Mouse (Mus musculus) T-helper 2 cell (primary cell): ENCODE results near the gene Kcnj16.

Experiments used
- in situ Hi-C: fragments of 300-600 bp; cut with MboI, MseI; formaldehyde crosslinking; loops from one replicate; pipeline ENCODE4 v1.15.1; 2025; ENCODE audit warnings: high pct_unique_total_duplicates

Kcnj16 gene

GRCm38 (mm10) chr11:111056030-111056429, 88.2 kb downstream of the Kcnj16 start:
- in situ Hi-C loops, result loop anchor here (25.0 kb wide), 1 partner anchor 519 kb away; no protein-coding TSS in a partner anchor

GRCm38 (mm10) chr11:111057435-111057834, 89.6 kb downstream of the Kcnj16 start:
- in situ Hi-C loops, result loop anchor here (25.0 kb wide), 1 partner anchor 520 kb away; no protein-coding TSS in a partner anchor

DNA sequence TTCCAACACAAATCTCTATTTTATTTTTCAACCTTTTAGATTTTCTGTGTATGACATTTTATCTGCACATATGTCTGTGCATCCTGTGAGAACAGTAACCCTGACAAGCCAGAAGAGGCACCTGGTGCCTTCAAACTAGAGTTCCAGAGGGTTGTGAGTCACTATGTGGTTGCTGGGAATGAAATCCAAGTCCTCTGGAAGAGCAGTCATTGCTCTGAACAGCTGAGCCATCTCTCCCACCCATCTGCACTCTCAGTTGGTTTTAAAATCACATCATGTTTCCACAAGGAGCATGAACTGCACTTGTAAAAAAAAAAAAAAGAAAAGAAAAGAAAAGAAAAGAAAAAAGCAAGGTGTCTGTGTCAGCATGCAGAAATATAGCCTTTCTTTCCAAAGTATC, 91.6 kb downstream of the Kcnj16 start:
- in situ Hi-C loops, result loop anchor here (25.0 kb wide), 1 partner anchor 522 kb away; no protein-coding TSS in a partner anchor

DNA sequence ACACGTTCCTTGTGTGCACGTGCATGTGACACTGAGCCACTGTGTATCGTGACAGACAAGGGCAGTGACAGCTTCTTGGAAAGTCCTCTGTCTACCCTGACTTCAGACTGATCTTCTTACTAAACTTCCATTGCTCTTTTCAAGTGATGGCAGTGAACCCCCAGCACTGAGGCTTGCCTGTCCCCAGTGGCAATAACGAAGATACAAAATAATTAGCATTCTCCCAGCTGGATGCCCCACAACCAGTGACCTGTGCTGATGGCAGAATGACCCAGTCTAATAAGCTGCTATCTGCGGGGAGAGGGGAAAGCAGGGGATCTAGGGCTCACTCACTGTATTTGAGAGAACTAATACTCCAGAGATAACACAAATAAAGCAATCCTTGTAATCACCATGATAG, 92.4 kb downstream of the Kcnj16 start:
- in situ Hi-C loops, result loop anchor here (25.0 kb wide), 1 partner anchor 523 kb away; no protein-coding TSS in a partner anchor

DNA sequence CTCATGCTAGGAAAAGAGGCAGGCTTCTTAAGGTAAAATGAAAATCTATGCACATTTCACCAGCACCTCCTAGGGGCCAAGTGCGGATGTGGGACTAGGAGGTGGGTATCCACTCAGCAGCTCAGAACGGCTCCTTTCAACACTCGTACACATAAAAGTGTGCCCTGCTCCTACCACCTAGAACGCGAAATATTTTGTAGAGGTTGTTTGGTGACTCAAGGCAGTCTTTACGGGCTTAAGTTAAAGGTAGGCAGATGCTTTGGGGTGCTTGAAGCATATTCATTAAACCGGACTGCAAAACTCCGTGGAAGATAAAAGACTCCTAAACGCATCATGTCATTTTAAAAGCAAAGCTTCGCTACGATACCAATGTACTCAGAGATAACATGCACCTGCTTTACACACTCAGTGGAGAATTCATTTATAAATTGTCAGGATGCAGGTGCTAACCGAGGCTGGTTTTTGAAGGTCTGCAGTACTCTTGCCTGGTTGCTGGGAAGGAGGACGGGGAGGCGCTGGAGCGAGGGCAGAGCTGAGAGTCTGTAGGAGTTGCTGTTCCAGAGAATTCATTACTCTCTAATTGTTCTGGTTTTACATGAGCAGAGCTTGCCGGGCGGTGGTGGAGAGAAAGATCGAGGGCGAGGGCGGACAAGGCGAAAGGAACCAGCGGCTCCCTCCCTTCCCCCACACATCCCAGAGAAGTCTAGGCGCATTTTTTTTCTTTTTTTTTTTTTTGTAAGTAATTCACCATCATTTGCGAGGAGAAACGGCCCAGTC, 97.1 kb downstream of the Kcnj16 start:
- in situ Hi-C loops, result loop anchor here (25.0 kb wide), 1 partner anchor 528 kb away; no protein-coding TSS in a partner anchor

DNA sequence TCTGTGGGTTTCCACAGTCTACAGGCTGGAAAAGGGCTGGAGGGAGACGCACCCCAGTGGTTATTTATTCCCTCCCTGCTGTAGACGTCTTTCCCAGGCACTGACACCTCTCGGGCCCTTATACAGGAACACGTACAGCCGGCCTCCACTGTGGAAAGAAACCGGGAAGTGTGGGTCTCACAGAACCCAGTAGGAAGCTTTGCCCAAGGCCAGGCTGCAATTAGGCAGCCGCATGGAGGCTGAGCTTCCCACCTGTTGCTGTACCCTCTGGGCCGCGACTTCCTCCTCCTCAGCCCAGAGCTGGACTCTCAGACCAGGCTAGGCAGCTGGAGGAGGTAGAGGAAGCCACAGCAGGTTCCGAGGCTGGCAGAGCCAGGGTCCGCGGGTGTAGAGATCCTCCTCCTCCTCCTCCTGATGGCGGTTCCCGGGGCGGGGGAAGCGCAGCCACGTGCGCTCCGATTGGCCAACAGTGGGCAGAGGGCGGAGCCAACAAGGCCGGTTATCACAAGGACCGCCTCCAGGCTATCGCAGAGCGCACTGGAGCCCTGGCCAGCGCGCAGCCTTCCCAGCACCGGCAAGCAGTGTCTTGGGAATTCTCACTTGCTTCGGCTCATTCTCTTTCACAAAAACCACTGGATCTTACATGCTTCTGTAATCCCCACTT, 97.9 kb downstream of the Kcnj16 start, which contains the start of gene Kcnj2:
Gene Kcnj2, plus strand, starts transcription at position 530 of the 664 bp plus-strand sequence.
- in situ Hi-C loops, result loop anchor here (25.0 kb wide), 1 partner anchor 528 kb away; no protein-coding TSS in a partner anchor

- in situ Hi-C loops, result loop anchor here (25.0 kb wide), 1 partner anchor 529 kb away; no protein-coding TSS in a partner anchor
These were observed 98.5 kb downstream of the Kcnj16 start for GRCm38 (mm10) chr11:111066299-111066691.

DNA sequence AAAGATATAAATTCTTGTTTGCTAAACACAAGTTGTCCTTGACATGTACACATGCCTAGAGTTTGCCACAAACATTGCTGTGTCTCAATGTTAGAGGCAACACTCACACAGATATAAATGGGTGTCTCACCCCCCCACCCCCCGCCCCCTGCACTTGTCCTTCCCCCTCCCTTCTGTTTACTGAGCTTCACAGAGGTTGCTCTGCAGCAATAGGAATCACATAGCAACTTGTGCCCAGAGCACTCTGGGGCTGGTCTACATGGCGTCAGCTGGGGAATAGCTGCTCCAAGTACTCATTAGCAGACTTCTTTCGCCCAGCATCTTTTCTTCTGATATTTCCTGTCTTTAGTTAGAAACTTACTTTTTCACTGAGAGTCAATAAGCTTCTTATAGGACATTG, 100.0 kb downstream of the Kcnj16 start:
- in situ Hi-C loops, result loop anchor here (25.0 kb wide), 1 partner anchor 530 kb away; no protein-coding TSS in a partner anchor

DNA sequence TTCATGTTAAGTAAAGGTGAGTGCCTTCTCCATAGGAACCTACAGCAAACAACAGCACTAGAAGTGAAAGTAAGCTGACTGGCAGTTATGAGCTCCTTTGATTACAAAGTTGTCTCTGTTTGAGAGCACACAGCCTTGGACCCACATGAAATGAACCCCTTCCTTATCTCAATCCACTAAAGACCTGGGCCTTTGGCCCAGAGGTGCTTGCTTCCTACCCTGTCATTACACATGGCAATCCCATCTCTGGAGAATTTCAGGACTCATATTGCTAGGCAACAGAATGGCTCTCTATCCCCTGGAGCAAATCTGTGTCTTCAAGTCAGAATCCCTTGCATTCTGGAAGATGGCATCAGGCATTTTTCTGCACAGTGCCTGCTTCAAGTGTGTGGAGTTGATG, 102.6 kb downstream of the Kcnj16 start:
- in situ Hi-C loops, result loop anchor here (25.0 kb wide), 1 partner anchor 533 kb away; no protein-coding TSS in a partner anchor

DNA sequence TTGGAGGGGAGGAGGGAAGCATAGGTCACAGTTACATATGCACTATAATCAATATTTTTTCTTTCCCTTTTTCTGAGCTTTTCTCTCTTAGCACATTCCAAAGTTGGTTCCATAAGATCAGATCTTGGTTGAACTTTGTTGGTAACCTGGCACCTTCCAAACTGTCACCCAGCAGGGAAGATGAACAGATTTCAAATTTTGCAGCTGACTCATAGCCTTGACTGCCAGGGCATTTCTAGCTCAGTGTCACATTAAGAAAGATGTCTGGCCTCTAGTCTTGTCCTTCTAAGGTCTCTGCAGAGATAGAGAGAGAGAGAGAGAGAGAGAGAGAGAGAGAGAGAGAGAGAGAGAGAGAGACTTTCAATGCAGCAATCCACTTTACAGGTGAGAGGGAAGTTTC, 106.3 kb downstream of the Kcnj16 start:
- in situ Hi-C loops, result loop anchor here (25.0 kb wide), 1 partner anchor 537 kb away; no protein-coding TSS in a partner anchor
